Mouse (Mus musculus): ENCODE results near the gene Atg9b.

- TF ChIP-seq CTCF (IDR thresholded peaks at IDR 0.05; ENCODE audit: control insufficient read depth, insufficient read depth, low read length) (no peak), POLR2A (IDR thresholded peaks at IDR 0.05; ENCODE audit: borderline replicate concordance, control insufficient read depth, low read depth, low read length) (no peak)
These were observed 28.4 kb upstream of the Atg9b start for GRCm38 (mm10) chr5:24420381-24420780.

All from bone marrow, adult 2 months (tissue).